10 mouse cellular contexts compared by ENCODE assay signal in genomic region chr14:103816637-103817308, GRCm38 (mm10). TPM values are rescaled to one million over a fixed set of nuclear protein-coding genes. Genes with fewer than 3 reads are reported as not detected.
DNase-seq lines count a peak whose midpoint lies in the region; ATAC-seq and TF ChIP-seq lines count a peak whose summit lies in the region.
"Had no signal": no experiment of that assay in that cellular context is flagged by ENCODE, and none has a peak within 500 bp of the region (broad histone marks: within the 10 kb centered on the region; RNA-seq: fewer than 3 reads in every experiment).

No protein-coding gene starts in this region.

- H3K27me3 ChIP-seq in heart, embryonic 13.5 days (replicated peaks), result no peaks in the 10 kb centered on the region
- no peaks in the 10 kb centered on the region for H3K27me3 ChIP-seq in kidney, embryonic 16.5 days (ENCODE audit: insufficient read depth, low read length)
- H3K27me3 ChIP-seq in megakaryocyte, embryonic 14.5 days (replicated peaks), result no peaks in the 10 kb centered on the region
- H3K27me3 ChIP-seq: midbrain, embryonic 15.5 days had no signal

- no peak for ATAC-seq in heart, embryonic 13.5 days (ENCODE audit: extremely low read depth, insufficient number of reproducible peaks, low FRiP score, low TSS enrichment)
- ATAC-seq in kidney, embryonic 16.5 days (ENCODE audit: low FRiP score, low TSS enrichment), result no peak
- ATAC-seq: midbrain, embryonic 15.5 days had no signal

- 0 out of 2 replicates have a peak, but pooled peaks cover 10% of the 10 kb centered on the region for H3K36me3 ChIP-seq in heart, embryonic 13.5 days
- H3K36me3 ChIP-seq in kidney, embryonic 16.5 days (ENCODE audit: insufficient read depth, low read length), result no peaks in the 10 kb centered on the region
- H3K36me3 ChIP-seq in megakaryocyte, embryonic 14.5 days (replicated peaks; ENCODE audit: low read length), result no peaks in the 10 kb centered on the region
- H3K36me3 ChIP-seq: midbrain, embryonic 15.5 days had no signal

- H3K9ac ChIP-seq in heart, embryonic 13.5 days, result 0 out of 2 replicates have a peak overlapping the region, but pooled peaks have one; percentile 14
- H3K9ac ChIP-seq in kidney, embryonic 16.5 days (replicated peaks; ENCODE audit: low read length), result no peak overlapping the region
- H3K9ac ChIP-seq: midbrain, embryonic 15.5 days had no signal

- H3K4me2 ChIP-seq in heart, embryonic 13.5 days, result peak overlapping the region; percentile 40
- H3K4me2 ChIP-seq in kidney, embryonic 16.5 days (replicated peaks; ENCODE audit: low read depth, low read length), result no peak overlapping the region
- H3K4me2 ChIP-seq: midbrain, embryonic 15.5 days had no signal

- peaks cover 15% of the 10 kb centered on the region; the same call in 1 of the 2 replicates for H3K4me1 ChIP-seq in heart, embryonic 13.5 days
- no peaks in the 10 kb centered on the region for H3K4me1 ChIP-seq in kidney, embryonic 16.5 days (ENCODE audit: insufficient read depth, low read length)
- no peaks in the 10 kb centered on the region for H3K4me1 ChIP-seq in megakaryocyte, embryonic 14.5 days
- H3K4me1 ChIP-seq: midbrain, embryonic 15.5 days had no signal

- DNase-seq in gastrocnemius, adult 2 months, result no peak
- no peak for DNase-seq in gastrocnemius, adult 8-10 months (ENCODE audit: low spot score in 2 of 2)
- no peak for DNase-seq in thymus, postnatal 0 days (ENCODE audit: low spot score)
- DNase-seq in urinary bladder, adult 18-20 months (ENCODE audit: low spot score in 2 of 2), result no peak
- no peak for DNase-seq in thymus, adult 18-20 months
- DNase-seq: spleen, adult 18-20 months had no signal

- no peak for TF ChIP-seq CTCF in gastrocnemius, adult 2 months (IDR thresholded peaks at IDR 0.05)

- peak overlapping the region; percentile 85 for H3K27ac ChIP-seq in gastrocnemius, adult 2 months
- H3K27ac ChIP-seq in heart, embryonic 13.5 days (replicated peaks), result peak overlapping the region; percentile 39
- H3K27ac ChIP-seq in kidney, embryonic 16.5 days (ENCODE audit: low read length), result peak overlapping the region; percentile 53; the same call in 1 of the 2 replicates
- H3K27ac ChIP-seq: midbrain, embryonic 15.5 days had no signal

- 63% methylated on average over 25 of the region's 25 CpGs for WGBS in heart, embryonic 13.5 days
- WGBS in kidney, embryonic 16.5 days, result 73% methylated on average over 25 of the region's 25 CpGs

- peak overlapping the region; percentile 59 for H3K4me3 ChIP-seq in gastrocnemius, adult 2 months
- no peak overlapping the region for H3K4me3 ChIP-seq in heart, embryonic 13.5 days
- H3K4me3 ChIP-seq in kidney, embryonic 16.5 days (ENCODE audit: low read length), result no peak overlapping the region
- H3K4me3 ChIP-seq in megakaryocyte, embryonic 14.5 days (replicated peaks), result peak overlapping the region; percentile 53
- H3K4me3 ChIP-seq: midbrain, embryonic 15.5 days had no signal

- intact Hi-C loops in gastrocnemius, adult 2 months (cut with DNase I), result no loop called here

- no peaks in the 10 kb centered on the region for H3K9me3 ChIP-seq in heart, embryonic 13.5 days
- H3K9me3 ChIP-seq in kidney, embryonic 16.5 days (ENCODE audit: low read length), result no peaks in the 10 kb centered on the region
- H3K9me3 ChIP-seq in megakaryocyte, embryonic 14.5 days, result 0 out of 2 replicates have a peak, but pooled peaks cover 3% of the 10 kb centered on the region
- H3K9me3 ChIP-seq: midbrain, embryonic 15.5 days had no signal

RNA-seq across cellular contexts. Expression of gene Ednrb, which starts 27.4 kb away (rescaled TPM):
- total RNA-seq in gastrocnemius, adult 2 months (2021), result 10 to 100 TPM in 1 of 2 experiments, 1 to 10 TPM in 1; 5.8 to 10.5 TPM
- total RNA-seq in gastrocnemius, adult 8-10 months (2022), result 1 to 10 TPM; 4.0 to 6.4 (median 5.2) TPM
- polyA plus RNA-seq in heart, embryonic 13.5 days (2015; fragmentation: Nextera tagmentation; extraction: Ambion mirVana), result 102 and 107 TPM in 2 replicates
- 52.7 and 57.7 TPM in 2 replicates for polyA plus RNA-seq in kidney, embryonic 16.5 days (2015; fragmentation: Nextera tagmentation; extraction: Ambion mirVana)
- 0.27 TPM in 1 of 2 replicates, not detected in the other for polyA plus RNA-seq in megakaryocyte, embryonic 14.5 days (2012; ENCODE audit: insufficient read depth, low replicate concordance)
- polyA plus RNA-seq in thymus, postnatal 0 days (2015; fragmentation: Nextera tagmentation; extraction: Ambion mirVana), result 13.3 and 14.0 TPM in 2 replicates

Comparison
In these comparisons a context has a peak if more than half of its experiments do, and no peak if none do; other contexts are left out.
1. H3K4me3 ChIP-seq: peak in gastrocnemius, adult 2 months (single experiment) and megakaryocyte, embryonic 14.5 days (single experiment); none in heart, embryonic 13.5 days (single experiment) and kidney, embryonic 16.5 days (single experiment).
2. RNA of gene Ednrb, which starts 27.4 kb away (polyA plus RNA-seq): 102 to 107 TPM in heart, embryonic 13.5 days, 52.7 to 57.7 TPM in kidney, embryonic 16.5 days and 13.3 to 14.0 TPM in thymus, postnatal 0 days; 0.27 TPM in megakaryocyte, embryonic 14.5 days; every median in the first group is over 10 times any median in the second.
3. Peak in every context shown above with its lines, with median percentiles within 50 percentile points of each other: H3K27ac ChIP-seq.